Mouse (Mus musculus) liver, adult 2 months (tissue): ENCODE data around the gene Hoxc8. TPM values are rescaled to one million over a fixed set of nuclear protein-coding genes. Genes with fewer than 3 reads are reported as not detected.

Source experiments
- DNase-seq: peaks from one replicate; pipeline ENCODE4 v3.0.0-alpha.2; 2011; ENCODE audit warnings: low read depth, low spot score; ENCODE audit errors: extremely low read depth
- H3K27ac ChIP-seq: fragments of 200-500 bp; replicated peaks from 2 replicates; pipeline ENCODE4 v1.5.1; 2012; ENCODE audit warnings: low read depth, mild to moderate bottlenecking, control low read depth, inconsistent platforms, low read length; ENCODE audit not compliant: insufficient read depth
- H3K27me3 ChIP-seq: fragments of 200-500 bp; 2 replicates; pipeline ENCODE4 v1.6.1; 2012; ENCODE audit warnings: mild to moderate bottlenecking, moderate library complexity, low read length, inconsistent platforms; ENCODE audit not compliant: control insufficient read depth, insufficient read depth
- H3K36me3 ChIP-seq: fragments of 200-500 bp; 2 replicates; pipeline ENCODE4 v1.6.1; 2012; ENCODE audit warnings: low read length, inconsistent platforms; ENCODE audit not compliant: control insufficient read depth, insufficient read depth
- H3K4me1 ChIP-seq: fragments of 200-500 bp; 2 replicates; pipeline ENCODE4 v1.6.1; 2011; ENCODE audit warnings: low read length; ENCODE audit not compliant: control insufficient read depth, insufficient read depth
- H3K4me3 ChIP-seq: fragments of 200-500 bp; 2 replicates; pipeline ENCODE4 v1.5.1; 2011; ENCODE audit warnings: low read depth, mild to moderate bottlenecking, control low read depth, low read length, moderate library complexity; ENCODE audit not compliant: insufficient read depth
- H3K79me2 ChIP-seq: fragments of 200-500 bp; 2 replicates; pipeline ENCODE4 v1.6.1; 2012; ENCODE audit warnings: inconsistent platforms, mild to moderate bottlenecking, low read length, moderate library complexity; ENCODE audit not compliant: control insufficient read depth, insufficient read depth
- H3K9ac ChIP-seq: fragments of 200-500 bp; 2 replicates; pipeline ENCODE4 v1.6.1; 2012; ENCODE audit warnings: low read depth, mild to moderate bottlenecking, control low read depth, inconsistent platforms, low read length
- CTCF ChIP-seq: fragments of 200-500 bp; IDR thresholded peaks from 2 replicates; pipeline ENCODE4 v1.5.1; 2011; ENCODE audit warnings: low read depth, low read length, control low read depth
- POLR2A ChIP-seq: fragments of 200-500 bp; IDR thresholded peaks from 2 replicates; pipeline ENCODE4 v1.6.1; 2011; ENCODE audit warnings: low read length, control low read depth; ENCODE audit not compliant: insufficient read depth; ENCODE audit errors: extremely low read depth
- WGBS: fragments of 180-500 bp; shearing (Covaris S2); methylation state at CpG from one replicate; pipeline ENCODE4 v1.1.7; 2018; 5-methylcytosine and 5-hydroxymethylcytosine counted together
- polyA plus RNA-seq: library from polyadenylated mRNA; depleted of rRNA; stranded (reverse); fragments of >200 nt; gene quantifications from 2 replicates; pipeline ENCODE4 v1.2.3, GENCODE M21; 2012; rRNA removed
- total RNA-seq: library from RNA; depleted of rRNA; stranded (reverse); fragments of >200 nt; gene quantifications from 2 replicates; pipeline ENCODE4 v1.2.3, GENCODE M21; 2014; rRNA removed

Gene Hoxc8
- total and polyA plus RNA-seq, 2 experiments = not detected

GRCm38 (mm10) chr15:103042209-103042608 lies 51.8 kb downstream of the Hoxc8 start:
- H3K4me3 ChIP-seq = no peak overlapping the region
- TF ChIP-seq CTCF (no peak), POLR2A (no peak)
- WGBS = 25% methylated on average over 1 of the region's 1 CpGs
- no peak for DNase-seq
- H3K27ac ChIP-seq = no peak overlapping the region
- H3K27me3 ChIP-seq = peaks cover 11% of the 10 kb centered on the region; the same call in 1 of the 2 replicates
- no peak overlapping the region for H3K9ac ChIP-seq
- no peaks in the 10 kb centered on the region for H3K79me2 ChIP-seq
- no peaks in the 10 kb centered on the region for H3K4me1 ChIP-seq
- no peaks in the 10 kb centered on the region for H3K36me3 ChIP-seq

Other genes starting within 250 kb of the Hoxc8 start
- gene Hoxc13, start 69.5 kb upstream of the Hoxc8 start, total RNA-seq = not detected in 2 replicates
- gene Hoxc13, start 69.5 kb upstream of the Hoxc8 start, polyA plus RNA-seq = not detected in 2 replicates
- gene Hoxc12, start 53.9 kb upstream of the Hoxc8 start, total RNA-seq = not detected in 2 replicates
- gene Hoxc12, start 53.9 kb upstream of the Hoxc8 start, polyA plus RNA-seq = not detected in 2 replicates
- not detected in 2 replicates for gene Hoxc11, start 36.2 kb upstream of the Hoxc8 start, total RNA-seq
- not detected in 2 replicates for gene Hoxc11, start 36.2 kb upstream of the Hoxc8 start, polyA plus RNA-seq
- not detected in 2 replicates for gene Hoxc10, start 23.8 kb upstream of the Hoxc8 start, total RNA-seq
- not detected in 2 replicates for gene Hoxc10, start 23.8 kb upstream of the Hoxc8 start, polyA plus RNA-seq
- under 0.01 TPM in 1 of 2 replicates, not detected in the other for gene Hoxc5, start 23.2 kb upstream of the Hoxc8 start, total RNA-seq
- not detected in 2 replicates for gene Hoxc5, start 23.2 kb upstream of the Hoxc8 start, polyA plus RNA-seq
- not detected in 2 replicates for gene Hoxc9, start 14.2 kb upstream of the Hoxc8 start, total RNA-seq
- gene Hoxc9, start 14.2 kb upstream of the Hoxc8 start, polyA plus RNA-seq = not detected in 2 replicates
- gene Hoxc6, start 7.7 kb downstream of the Hoxc8 start, total RNA-seq = not detected in 2 replicates
- not detected in 2 replicates for gene Hoxc6, start 7.7 kb downstream of the Hoxc8 start, polyA plus RNA-seq
- gene Hoxc4, start 28.3 kb downstream of the Hoxc8 start, total RNA-seq = 0.20 TPM in 1 of 2 replicates, not detected in the other
- gene Hoxc4, start 28.3 kb downstream of the Hoxc8 start, polyA plus RNA-seq = not detected in 2 replicates
- gene Smug1, start 176.5 kb downstream of the Hoxc8 start, total RNA-seq = 6.8 and 8.1 TPM in 2 replicates
- gene Smug1, start 176.5 kb downstream of the Hoxc8 start, polyA plus RNA-seq = 9.9 and 11.1 TPM in 2 replicates
- 14.1 and 14.9 TPM in 2 replicates for gene Cbx5, start 249.2 kb downstream of the Hoxc8 start, total RNA-seq
- gene Cbx5, start 249.2 kb downstream of the Hoxc8 start, polyA plus RNA-seq = 4.2 and 5.2 TPM in 2 replicates
- gene Hnrnpa1, start 249.8 kb downstream of the Hoxc8 start, total RNA-seq = 58.2 and 58.9 TPM in 2 replicates
- gene Hnrnpa1, start 249.8 kb downstream of the Hoxc8 start, polyA plus RNA-seq = 16.3 and 17.7 TPM in 2 replicates